Mouse (Mus musculus) lung, adult 2 months (tissue): ENCODE data around the gene Fras1.

Experiments
- CTCF ChIP-seq: fragments of 200-500 bp; IDR thresholded peaks from 2 replicates; pipeline ENCODE4 v1.5.1; 2011; ENCODE audit warnings: mild to moderate bottlenecking, low read length, control low read depth; ENCODE audit not compliant: insufficient read depth
- POLR2A ChIP-seq: fragments of 200-500 bp; IDR thresholded peaks from 2 replicates; pipeline ENCODE4 v1.6.1; 2011; ENCODE audit warnings: low read depth, mild to moderate bottlenecking, control low read depth, low read length, borderline replicate concordance; ENCODE audit errors: extremely low read depth

GRCm38 (mm10) chr5:96471995-96472394, 98.2 kb downstream of the Fras1 start:
- no peak for TF ChIP-seq POLR2A
- TF ChIP-seq CTCF = no peak
